Mouse (Mus musculus) kidney, postnatal 0 days (tissue): ENCODE measurements at regions not wholly inside any gene's neighbourhood (a gene's known extent, or its start where the extent isn't known, plus 50 kb on each side); places are given as distances from the start of the nearest gene placed in this dataset.

Experiments used
- ATAC-seq: fragments of 200-750 bp; cut with Nextera tagmentation; replicated peaks from 2 replicates; pipeline ENCODE4 v1.8.0; 2017; ENCODE audit warnings: low read depth, moderate number of reproducible peaks, moderate TSS enrichment, moderate library complexity; ENCODE audit not compliant: low FRiP score
- DNase-seq: peaks from one replicate; pipeline ENCODE4 v3.0.0-alpha.2; 2016; ENCODE audit warnings: low spot score
- H3K27ac ChIP-seq: fragments of 300-500 bp; sonication (generic); 2 replicates; pipeline ENCODE4 v1.5.1; 2014; ENCODE audit warnings: mild to moderate bottlenecking
- H3K27me3 ChIP-seq: fragments of 300-500 bp; sonication (generic); 2 replicates; pipeline ENCODE4 v1.6.1; 2014; ENCODE audit warnings: low read length, mixed read lengths; ENCODE audit not compliant: insufficient read depth
- H3K36me3 ChIP-seq: fragments of 300-500 bp; sonication (generic); 2 replicates; pipeline ENCODE4 v1.6.1; 2014; ENCODE audit warnings: low read length, mixed read lengths; ENCODE audit not compliant: insufficient read depth
- H3K4me1 ChIP-seq: fragments of 300-500 bp; sonication (generic); replicated peaks from 2 replicates; pipeline ENCODE4 v1.6.1; 2014; ENCODE audit warnings: antibody characterized with exemption, low read length, mixed read lengths; ENCODE audit not compliant: insufficient read depth
- H3K4me2 ChIP-seq: fragments of 300-500 bp; sonication (generic); 2 replicates; pipeline ENCODE4 v1.6.1; 2014; ENCODE audit warnings: mild to moderate bottlenecking, low read length, moderate library complexity, mixed read lengths
- H3K4me3 ChIP-seq: fragments of 300-500 bp; sonication (generic); replicated peaks from 2 replicates; pipeline ENCODE4 v1.5.1; 2014; ENCODE audit warnings: low read depth, low read length
- H3K9ac ChIP-seq: fragments of 300-500 bp; sonication (generic); 2 replicates; pipeline ENCODE4 v1.6.1; 2014; ENCODE audit warnings: low read depth, low read length
- H3K9me3 ChIP-seq: fragments of 300-500 bp; sonication (generic); replicated peaks from 2 replicates; pipeline ENCODE4 v1.6.1; 2016; ENCODE audit warnings: low read length, inconsistent platforms, mixed read lengths
- CTCF ChIP-seq: IDR thresholded peaks from 2 replicates; pipeline ENCODE4 v1.5.1; 2016; ENCODE audit warnings: antibody characterized with exemption, low read depth, mild to moderate bottlenecking, moderate library complexity
- WGBS: fragments of 180-500 bp; shearing (Covaris S2); extraction: QIAGEN DNeasy Blood & Tissue Kit; methylation state at CpG from one replicate; pipeline ENCODE4 v1.1.7; 2014; 5-methylcytosine and 5-hydroxymethylcytosine counted together

DNA sequence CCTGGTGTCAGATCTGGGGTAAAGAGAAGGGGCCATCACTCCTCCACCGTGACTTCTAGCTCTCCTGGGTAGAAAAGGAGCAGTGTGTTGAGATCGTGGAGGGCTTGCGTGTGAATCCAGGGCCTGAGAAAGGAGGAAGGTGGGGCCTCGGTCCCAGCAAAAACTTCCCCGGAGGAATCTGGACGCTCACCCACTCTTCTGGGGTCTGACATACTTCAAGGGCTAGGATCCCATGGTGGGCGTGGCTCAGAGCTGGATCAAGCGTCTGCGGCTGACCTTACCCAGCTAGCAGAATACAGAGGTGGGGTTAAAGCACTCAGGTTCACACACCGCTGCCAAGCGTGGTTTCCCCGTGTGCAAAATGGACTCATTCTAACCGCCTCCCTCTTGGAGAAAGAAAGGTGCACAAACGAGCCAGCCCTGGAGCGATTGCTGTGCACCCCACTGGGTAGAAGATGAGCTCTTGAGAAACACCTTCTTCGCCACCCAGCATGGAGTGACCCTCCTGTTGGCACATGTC is 86.6 kb downstream of the Npepl1 start:
- Histone ChIP-seq H3K4me2 (no peak overlapping the region), H3K9me3 (no peaks in the 10 kb centered on the region), H3K9ac (no peak overlapping the region), H3K36me3 (no peaks in the 10 kb centered on the region), H3K4me3 (no peak overlapping the region), H3K4me1 (no peaks in the 10 kb centered on the region), H3K27me3 (no peaks in the 10 kb centered on the region), H3K27ac (no peak overlapping the region)
- DNase-seq (no peak), ATAC-seq (no peak)
- no peak for TF ChIP-seq CTCF
- 87% methylated on average over 16 of the region's 16 CpGs for WGBS

DNA sequence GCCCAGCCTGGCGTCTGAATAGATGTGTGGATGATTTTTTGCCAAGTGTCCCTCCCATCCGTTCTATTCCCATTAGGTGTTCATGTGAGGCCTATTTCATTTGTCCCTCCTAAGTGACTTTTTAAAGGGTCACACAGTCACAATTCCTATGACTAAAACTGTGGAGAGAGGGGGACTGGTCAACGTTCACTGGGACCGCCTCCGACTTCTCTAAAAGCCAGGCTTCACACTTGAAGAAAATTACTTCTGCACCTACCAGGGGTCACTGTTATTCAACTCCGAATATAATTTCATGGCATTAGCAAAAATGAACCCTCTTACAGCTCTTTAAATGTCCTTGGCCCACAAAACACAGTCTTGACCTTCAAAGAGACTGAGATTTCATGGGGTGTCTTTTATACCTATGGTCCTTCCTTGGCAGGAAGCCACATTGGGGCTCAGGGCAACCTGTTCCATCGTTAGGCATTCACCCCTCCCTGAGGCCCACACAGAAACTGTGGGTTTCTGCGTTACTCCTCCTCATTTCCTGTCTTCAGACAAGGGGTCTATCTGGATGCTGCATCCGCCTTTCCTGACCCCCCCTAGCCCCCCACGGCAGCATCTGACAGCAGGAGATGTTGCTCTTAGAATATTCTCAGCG is 86.7 kb upstream of the Gnas start:
- H3K36me3 ChIP-seq = no peaks in the 10 kb centered on the region
- H3K9me3 ChIP-seq = no peaks in the 10 kb centered on the region
- ATAC-seq (no peak), DNase-seq (no peak)
- TF ChIP-seq CTCF = no peak
- H3K4me2 ChIP-seq = no peak overlapping the region
- H3K9ac ChIP-seq = no peak overlapping the region
- H3K4me1 ChIP-seq = no peaks in the 10 kb centered on the region
- WGBS = 80% methylated on average over 11 of the region's 11 CpGs
- H3K4me3 ChIP-seq = no peak overlapping the region
- H3K27ac ChIP-seq = no peak overlapping the region
- no peaks in the 10 kb centered on the region for H3K27me3 ChIP-seq

GRCm38 (mm10) chr2:174198406-174198971 is 85.6 kb upstream of the Gnas start:
- Histone ChIP-seq H3K4me2 (no peak overlapping the region), H3K4me1 (no peaks in the 10 kb centered on the region), H3K4me3 (no peak overlapping the region), H3K9me3 (no peaks in the 10 kb centered on the region), H3K27me3 (no peaks in the 10 kb centered on the region), H3K9ac (no peak overlapping the region), H3K27ac (no peak overlapping the region), H3K36me3 (no peaks in the 10 kb centered on the region)
- DNase-seq (no peak), ATAC-seq (no peak)
- 86% methylated on average over 7 of the region's 7 CpGs for WGBS
- no peak for TF ChIP-seq CTCF

- no peak for DNase-seq
Observed at GRCm38 (mm10) chr2:174199961-174200862, 83.9 kb upstream of the Gnas start.

DNA sequence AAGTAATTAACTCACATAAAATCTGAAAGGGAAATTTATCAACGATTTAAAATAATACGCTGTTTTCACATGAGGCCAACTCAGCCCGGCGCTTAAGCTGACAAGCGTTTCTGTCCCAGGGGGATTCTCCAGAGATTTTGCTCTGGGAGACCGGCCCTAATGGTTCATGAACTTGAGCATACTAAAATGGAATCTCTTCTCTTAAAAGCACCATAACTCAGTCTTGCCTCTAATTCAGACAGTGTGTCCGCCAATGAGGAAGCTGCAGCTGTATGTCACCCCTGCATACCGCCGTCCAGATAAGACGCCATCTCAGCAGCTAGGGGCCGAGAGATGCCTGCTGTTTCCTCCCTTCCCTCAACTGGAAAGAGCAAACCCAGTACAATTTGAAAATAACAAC is 80.7 kb upstream of the Gnas start:
- no peak for TF ChIP-seq CTCF

More at GRCm38 (mm10) chr2:174199961-174200862, 83.9 kb upstream of the Gnas start:
- no peak overlapping the region for H3K9ac ChIP-seq
- H3K9me3 ChIP-seq = no peaks in the 10 kb centered on the region
- no peaks in the 10 kb centered on the region for H3K27me3 ChIP-seq
- H3K27ac ChIP-seq = no peak overlapping the region
- no peak overlapping the region for H3K4me3 ChIP-seq
- H3K36me3 ChIP-seq = no peaks in the 10 kb centered on the region
- TF ChIP-seq CTCF = no peak
- 39% methylated on average over 13 of the region's 13 CpGs for whole genome bisulfite sequencing
- no peaks in the 10 kb centered on the region for H3K4me1 ChIP-seq
- no peak for ATAC-seq
- H3K4me2 ChIP-seq = no peak overlapping the region

GRCm38 (mm10) chr2:174211681-174212080 is 72.4 kb upstream of the Gnas start:
- Histone ChIP-seq H3K9ac (no peak overlapping the region), H3K27me3 (no peaks in the 10 kb centered on the region), H3K9me3 (no peaks in the 10 kb centered on the region), H3K36me3 (no peaks in the 10 kb centered on the region), H3K4me3 (no peak overlapping the region), H3K4me1 (no peaks in the 10 kb centered on the region), H3K4me2 (no peak overlapping the region), H3K27ac (no peak overlapping the region)
- ATAC-seq (no peak), DNase-seq (no peak)
- TF ChIP-seq CTCF = no peak
- 58% methylated on average over 4 of the region's 4 CpGs for WGBS

More for the DNA sequence above, 80.7 kb upstream of the Gnas start:
- H3K4me3 ChIP-seq = no peak overlapping the region
- DNase-seq = peak; percentile 90
- no peak overlapping the region for H3K9ac ChIP-seq
- ATAC-seq = peak; percentile 66
- no peaks in the 10 kb centered on the region for H3K27me3 ChIP-seq
- no peaks in the 10 kb centered on the region for H3K9me3 ChIP-seq
- no peak overlapping the region for H3K4me2 ChIP-seq
- no peaks in the 10 kb centered on the region for H3K4me1 ChIP-seq
- H3K27ac ChIP-seq = 0 out of 2 replicates have a peak overlapping the region, but pooled peaks have one; percentile 21
- no peaks in the 10 kb centered on the region for H3K36me3 ChIP-seq
- WGBS = 48% methylated on average over 11 of the region's 11 CpGs
